Mouse (Mus musculus): ENCODE results near the gene Tmem30c. TPM values are rescaled to one million over a fixed set of nuclear protein-coding genes. Genes with fewer than 3 reads are reported as not detected.
"Not testable (repeated sequence)": the region's sequence is repeated elsewhere in the genome, so short reads cannot be mapped to it uniquely, and the experiment has no call there.

Gene Tmem30c
- polyA plus RNA-seq, 1 experiment from 2014 or later, result 0.22 TPM

- Histone ChIP-seq H3K36me3 (no peaks in the 10 kb centered on the region), H3K9ac (no peak overlapping the region), H3K9me3 (no peaks in the 10 kb centered on the region), H3K27me3 (no peaks in the 10 kb centered on the region), H3K27ac (replicated peaks) (no peak overlapping the region), H3K4me1 (replicated peaks) (no peaks in the 10 kb centered on the region), H3K4me2 (no peak overlapping the region), H3K4me3 (no peak overlapping the region)
- 90% methylated on average over 3 of the region's 3 CpGs for WGBS
- no peak for ATAC-seq (ENCODE audit: low read depth)
Observed at GRCm38 (mm10) chr16:57246596-57246995, 46.1 kb downstream of the Tmem30c start.

GRCm38 (mm10) chr16:57243858-57244248 is 48.8 kb downstream of the Tmem30c start:
- Histone ChIP-seq H3K27ac (replicated peaks) (no peak overlapping the region), H3K4me3 (no peak overlapping the region), H3K27me3 (no peaks in the 10 kb centered on the region), H3K4me1 (replicated peaks) (no peaks in the 10 kb centered on the region), H3K36me3 (no peaks in the 10 kb centered on the region), H3K4me2 (no peak overlapping the region), H3K9ac (no peak overlapping the region), H3K9me3 (no peaks in the 10 kb centered on the region)
- WGBS, result 13% methylated on average over 6 of the region's 6 CpGs
- peak; percentile 71; the same call in 1 of the 2 replicates for ATAC-seq (ENCODE audit: low read depth)

DNA sequence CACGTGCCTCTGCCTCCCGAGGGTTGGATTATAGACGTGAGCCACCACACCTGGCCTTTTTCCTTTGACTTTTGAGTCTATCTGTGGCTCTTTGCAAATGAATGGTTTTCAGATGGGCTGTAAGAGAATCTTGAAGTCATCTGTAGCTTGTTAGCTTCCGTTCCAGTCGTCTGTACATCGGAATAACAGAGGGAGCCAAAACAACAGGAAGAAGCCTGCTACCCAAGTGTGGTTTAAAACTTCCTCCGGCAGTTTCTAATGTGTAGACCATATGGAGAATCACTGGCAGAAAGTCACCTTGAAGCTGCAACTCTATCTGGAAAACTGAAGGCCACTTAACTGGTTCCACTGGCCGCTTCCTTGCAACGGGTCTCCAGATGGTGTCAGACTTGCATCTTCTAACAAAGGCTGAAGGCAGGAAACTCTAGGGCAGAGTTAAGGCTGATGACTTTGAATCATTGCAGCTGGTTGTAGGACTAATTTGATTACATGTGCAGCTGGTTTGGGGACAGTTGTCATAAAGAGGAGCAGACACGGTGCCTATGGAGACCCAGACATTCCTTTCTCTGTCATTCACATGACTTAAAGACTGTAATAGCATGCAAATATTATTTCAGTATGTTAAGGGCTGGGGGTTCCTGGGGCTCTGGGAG is 49.3 kb downstream of the Tmem30c start:
- Histone ChIP-seq H3K4me1 (replicated peaks) (no peaks in the 10 kb centered on the region), H3K4me2 (no peak overlapping the region), H3K36me3 (no peaks in the 10 kb centered on the region), H3K9ac (no peak overlapping the region), H3K4me3 (no peak overlapping the region), H3K27ac (replicated peaks) (no peak overlapping the region), H3K9me3 (no peaks in the 10 kb centered on the region), H3K27me3 (no peaks in the 10 kb centered on the region)
- no peak for ATAC-seq (ENCODE audit: low read depth)
- WGBS, result 57% methylated on average over 10 of the region's 10 CpGs

DNA sequence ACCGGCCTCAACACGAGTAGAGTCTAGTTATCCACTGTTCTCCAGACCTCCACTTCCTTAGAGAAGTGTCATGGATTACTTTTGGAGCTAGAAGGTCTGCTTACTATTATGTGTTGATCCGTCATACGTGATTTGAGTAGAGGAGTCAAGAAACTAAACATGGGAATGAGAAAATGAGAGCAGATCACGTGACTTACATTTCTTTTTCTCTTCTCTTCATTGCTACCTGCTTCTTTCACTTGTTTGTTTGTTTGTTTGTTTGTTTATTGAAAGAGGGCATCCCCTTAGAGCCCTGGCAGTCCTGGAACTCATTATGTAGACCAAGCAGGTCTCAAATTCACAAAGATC is 49.8 kb downstream of the Tmem30c start:
- no peak overlapping the region for H3K4me3 ChIP-seq
- no peak overlapping the region for H3K4me2 ChIP-seq
- 84% methylated on average over 5 of the region's 5 CpGs for WGBS
- H3K36me3 ChIP-seq, result no peaks in the 10 kb centered on the region
- no peaks in the 10 kb centered on the region for H3K9me3 ChIP-seq
- H3K9ac ChIP-seq, result no peak overlapping the region
- no peaks in the 10 kb centered on the region for H3K4me1 ChIP-seq (replicated peaks)
- H3K27ac ChIP-seq (replicated peaks), result no peak overlapping the region
- no peak for ATAC-seq (ENCODE audit: low read depth)
- no peaks in the 10 kb centered on the region for H3K27me3 ChIP-seq

- Histone ChIP-seq H3K4me1 (replicated peaks) (no peaks in the 10 kb centered on the region), H3K9me3 (no peaks in the 10 kb centered on the region), H3K4me2 (no peak overlapping the region), H3K27ac (replicated peaks) (no peak overlapping the region), H3K27me3 (no peaks in the 10 kb centered on the region), H3K4me3 (no peak overlapping the region), H3K36me3 (no peaks in the 10 kb centered on the region), H3K9ac (no peak overlapping the region)
- WGBS, result 77% methylated on average over 7 of the region's 7 CpGs
- no peak for ATAC-seq (ENCODE audit: low read depth)
Observed at GRCm38 (mm10) chr16:57235871-57236510, 56.7 kb downstream of the Tmem30c start.

- H3K4me1 ChIP-seq (replicated peaks), result peaks cover 11% of the 10 kb centered on the region
- H3K4me2 ChIP-seq, result peak overlapping the region; percentile 65
- not testable (repeated sequence) for H3K36me3 ChIP-seq; H3K9me3 ChIP-seq; H3K27me3 ChIP-seq; H3K9ac ChIP-seq; ATAC-seq (ENCODE audit: low read depth); H3K27ac ChIP-seq (replicated peaks)
- WGBS, result 79% methylated on average over 5 of the region's 5 CpGs
- H3K4me3 ChIP-seq, result peak overlapping the region; percentile 93
Observed at GRCm38 (mm10) chr16:57231937-57232310, 60.7 kb downstream of the Tmem30c start.

- no peaks in the 10 kb centered on the region for H3K36me3 ChIP-seq
- H3K27ac ChIP-seq (replicated peaks), result peak within 1 kb of the TSS; percentile 86
- H3K9ac ChIP-seq, result peak within 1 kb of the TSS; percentile 90
- peak within 1 kb of the TSS; percentile 65 for H3K4me2 ChIP-seq
- H3K4me3 ChIP-seq, result peak within 1 kb of the TSS; percentile 93
- peak; percentile 99 for ATAC-seq (ENCODE audit: low read depth)
- H3K27me3 ChIP-seq, result no peaks in the 10 kb centered on the region
- H3K9me3 ChIP-seq, result no peaks in the 10 kb centered on the region
- peaks cover 11% of the 10 kb centered on the region for H3K4me1 ChIP-seq (replicated peaks)
- under 1% methylated on average over 42 of the region's 42 CpGs for WGBS
Observed at GRCm38 (mm10) chr16:57231089-57231936, 61.4 kb downstream of the Tmem30c start, which contains the start of gene Tbc1d23. TSS of gene Tbc1d23 (minus strand) at chr16:57231504.

GRCm38 (mm10) chr16:57226444-57226843 is 66.2 kb downstream of the Tmem30c start:
- Histone ChIP-seq H3K4me2 (no peak overlapping the region), H3K27me3 (no peaks in the 10 kb centered on the region), H3K4me3 (no peak overlapping the region)

DNA sequence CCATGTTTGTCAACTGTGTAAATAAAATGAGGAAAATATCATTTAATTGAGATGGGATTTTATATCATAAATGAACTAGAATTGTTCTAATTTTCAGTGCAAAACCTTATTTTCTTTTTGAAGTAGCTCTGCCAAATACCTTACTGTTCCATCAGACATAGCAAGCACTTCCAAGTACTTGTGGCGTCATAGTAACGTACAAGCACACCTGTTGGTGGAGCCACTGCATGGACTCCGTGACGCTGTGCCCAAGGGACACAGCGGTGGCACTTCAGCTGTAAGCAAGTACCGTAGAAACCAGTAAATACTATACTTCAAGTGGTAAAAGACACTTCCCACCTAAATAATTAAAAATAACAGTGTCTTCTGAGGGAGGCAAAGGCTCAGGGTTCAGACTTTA is 72.3 kb downstream of the Tmem30c start:
- ATAC-seq (ENCODE audit: low read depth), result no peak
- Histone ChIP-seq H3K36me3 (peaks cover 15% of the 10 kb centered on the region; the same call in 1 of the 2 replicates), H3K9me3 (no peaks in the 10 kb centered on the region), H3K9ac (no peak overlapping the region), H3K4me1 (replicated peaks) (no peaks in the 10 kb centered on the region), H3K4me2 (no peak overlapping the region), H3K4me3 (no peak overlapping the region), H3K27ac (replicated peaks) (no peak overlapping the region), H3K27me3 (no peaks in the 10 kb centered on the region)
- WGBS, result 91% methylated on average over 6 of the region's 6 CpGs

More at GRCm38 (mm10) chr16:57226444-57226843, 66.2 kb downstream of the Tmem30c start:
- Histone ChIP-seq H3K4me1 (replicated peaks) (peaks cover 11% of the 10 kb centered on the region), H3K9ac (no peak overlapping the region), H3K9me3 (no peaks in the 10 kb centered on the region), H3K36me3 (no peaks in the 10 kb centered on the region), H3K27ac (replicated peaks) (no peak overlapping the region)
- WGBS, result 87% methylated on average over 5 of the region's 5 CpGs
- no peak for ATAC-seq (ENCODE audit: low read depth)

Other genes with a start within 250 kb of the Tmem30c start
- gene Tmem45a2, start 221.5 kb downstream of the Tmem30c start, polyA plus RNA-seq (2015; fragmentation: Nextera tagmentation; extraction: Ambion mirVana), result 0.14 TPM in 1 of 2 replicates, not detected in the other
- 58.9 and 59.7 TPM in 2 replicates for gene Tomm70a, start 171.2 kb downstream of the Tmem30c start, polyA plus RNA-seq (2015; fragmentation: Nextera tagmentation; extraction: Ambion mirVana)
- 46.8 and 47.0 TPM in 2 replicates for gene Nit2, start 125.5 kb downstream of the Tmem30c start, polyA plus RNA-seq (2015; fragmentation: Nextera tagmentation; extraction: Ambion mirVana)
- 24.0 and 31.3 TPM in 2 replicates for gene Tbc1d23, start 61.4 kb downstream of the Tmem30c start, polyA plus RNA-seq (2015; fragmentation: Nextera tagmentation; extraction: Ambion mirVana)
- gene Filip1l, start 60.2 kb upstream of the Tmem30c start, polyA plus RNA-seq (2015; fragmentation: Nextera tagmentation; extraction: Ambion mirVana), result 4.2 and 4.7 TPM in 2 replicates

All from neural tube, embryonic 13.5 days (tissue).